Mouse (Mus musculus) E14TG2a.4 (cell line): ENCODE data around the gene Rwdd3.

Experiments
- CTCF ChIP-seq: conservative IDR thresholded peaks from 2 replicates; pipeline ENCODE4 v1.5.1; 2014; ENCODE audit warnings: low read length
- POU5F1 ChIP-seq: IDR thresholded peaks from 2 replicates; pipeline ENCODE4 v1.6.1; 2014; ENCODE audit warnings: low read length, borderline replicate concordance

- TF ChIP-seq CTCF (no peak), POU5F1 (no peak)
Measured at GRCm38 (mm10) chr3:121189199-121189598, 17.7 kb upstream of the Rwdd3 start.
